Mouse (Mus musculus) embryonic facial prominence, embryonic 14.5 days (tissue): ENCODE results near the gene Casc4. TPM values are rescaled to one million over a fixed set of nuclear protein-coding genes. Genes with fewer than 3 reads are reported as not detected.
A peak's percentile ranks its signal among the peaks of the same experiment; 100 is the strongest.
"Not testable (repeated sequence)": the region's sequence is repeated elsewhere in the genome, so short reads cannot be mapped to it uniquely, and the experiment has no call there.

Source experiments
- ATAC-seq: fragments of 200-750 bp; cut with Nextera tagmentation; 2 replicates; pipeline ENCODE4 v1.8.0; 2017; ENCODE audit warnings: low read depth, moderate number of reproducible peaks, moderate TSS enrichment
- DNase-seq: peaks from one replicate; pipeline ENCODE4 v3.0.0-alpha.2; 2015; ENCODE audit warnings: low spot score
- H3K27ac ChIP-seq: fragments of 300-500 bp; sonication (generic); replicated peaks from 2 replicates; pipeline ENCODE4 v1.5.1; 2014; ENCODE audit warnings: low read depth, mild to moderate bottlenecking, low read length, moderate library complexity
- H3K27me3 ChIP-seq: fragments of 300-500 bp; sonication (generic); replicated peaks from 2 replicates; pipeline ENCODE4 v1.6.1; 2014; ENCODE audit warnings: low read length; ENCODE audit not compliant: control insufficient read depth, insufficient read depth
- H3K36me3 ChIP-seq: fragments of 300-500 bp; sonication (generic); 2 replicates; pipeline ENCODE4 v1.6.1; 2014; ENCODE audit warnings: low read length, mixed read lengths; ENCODE audit not compliant: control insufficient read depth, insufficient read depth
- H3K4me1 ChIP-seq: fragments of 300-500 bp; sonication (generic); 2 replicates; pipeline ENCODE4 v1.6.1; 2014; ENCODE audit warnings: antibody characterized with exemption, low read length; ENCODE audit not compliant: control insufficient read depth, insufficient read depth
- H3K4me2 ChIP-seq: fragments of 300-500 bp; sonication (generic); 2 replicates; pipeline ENCODE4 v1.6.1; 2014; ENCODE audit warnings: low read depth, mild to moderate bottlenecking, low read length, moderate library complexity, mixed read lengths
- H3K4me3 ChIP-seq: fragments of 300-500 bp; sonication (generic); 2 replicates; pipeline ENCODE4 v1.5.1; 2014; ENCODE audit warnings: low read depth, mild to moderate bottlenecking, low read length
- H3K9ac ChIP-seq: fragments of 300-500 bp; sonication (generic); 2 replicates; pipeline ENCODE4 v1.6.1; 2014; ENCODE audit warnings: low read depth, mild to moderate bottlenecking, low read length, moderate library complexity, mixed read lengths
- H3K9me3 ChIP-seq: fragments of 300-500 bp; sonication (generic); 2 replicates; pipeline ENCODE4 v1.6.1; 2016; ENCODE audit warnings: low read length; ENCODE audit not compliant: control insufficient read depth
- WGBS: fragments of 180-500 bp; shearing (Covaris S2); extraction: QIAGEN DNeasy Blood & Tissue Kit; methylation state at CpG from one replicate; pipeline ENCODE4 v1.1.7; 2014; 5-methylcytosine and 5-hydroxymethylcytosine counted together
- polyA plus RNA-seq: library from polyadenylated mRNA; unstranded; fragments of >200 nt; fragmentation: Nextera tagmentation; extraction: Ambion mirVana; gene quantifications from 2 replicates; pipeline ENCODE4 v1.2.1, GENCODE M21; 2014

Gene Casc4
- polyA plus RNA-seq, 1 experiment from 2014 or later, result 23.6 TPM

DNA sequence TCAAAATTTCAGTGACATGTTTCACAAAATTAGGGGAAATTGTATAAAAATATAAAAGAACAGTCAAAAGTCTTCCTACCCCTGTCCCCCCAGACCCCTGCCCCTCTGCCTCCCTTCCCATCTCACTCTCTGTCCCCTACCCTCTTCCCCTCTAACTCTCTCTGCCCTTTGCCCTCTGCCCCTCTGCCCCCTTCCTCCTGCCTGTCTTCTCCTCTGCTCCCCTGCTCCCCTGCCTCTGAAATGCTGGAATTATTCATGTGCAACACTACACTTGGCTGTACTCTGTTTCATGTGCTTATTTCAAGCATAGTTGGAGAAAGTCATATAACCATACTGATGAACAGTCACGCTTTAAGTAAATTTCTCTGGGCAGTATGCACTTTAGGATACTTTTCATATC lies 19.6 kb downstream of the Casc4 start:
- Histone ChIP-seq H3K9ac (no peak overlapping the region), H3K27ac (no peak overlapping the region), H3K27me3 (no peaks in the 10 kb centered on the region), H3K4me1 (no peaks in the 10 kb centered on the region), H3K4me2 (no peak overlapping the region), H3K9me3 (no peaks in the 10 kb centered on the region), H3K4me3 (no peak overlapping the region), H3K36me3 (no peaks in the 10 kb centered on the region)
- WGBS, result 93% methylated on average over 1 of the region's 1 CpGs
- DNase-seq, result no peak
- ATAC-seq, result no peak

GRCm38 (mm10) chr2:121888720-121889497 lies 22.1 kb downstream of the Casc4 start:
- Histone ChIP-seq H3K4me2 (no peak overlapping the region), H3K36me3 (no peaks in the 10 kb centered on the region), H3K4me3 (no peak overlapping the region), H3K27ac (no peak overlapping the region), H3K9me3 (no peaks in the 10 kb centered on the region), H3K9ac (no peak overlapping the region), H3K27me3 (no peaks in the 10 kb centered on the region), H3K4me1 (no peaks in the 10 kb centered on the region)
- ATAC-seq, result no peak
- WGBS, result 81% methylated on average over 3 of the region's 3 CpGs
- DNase-seq, result no peak

DNA sequence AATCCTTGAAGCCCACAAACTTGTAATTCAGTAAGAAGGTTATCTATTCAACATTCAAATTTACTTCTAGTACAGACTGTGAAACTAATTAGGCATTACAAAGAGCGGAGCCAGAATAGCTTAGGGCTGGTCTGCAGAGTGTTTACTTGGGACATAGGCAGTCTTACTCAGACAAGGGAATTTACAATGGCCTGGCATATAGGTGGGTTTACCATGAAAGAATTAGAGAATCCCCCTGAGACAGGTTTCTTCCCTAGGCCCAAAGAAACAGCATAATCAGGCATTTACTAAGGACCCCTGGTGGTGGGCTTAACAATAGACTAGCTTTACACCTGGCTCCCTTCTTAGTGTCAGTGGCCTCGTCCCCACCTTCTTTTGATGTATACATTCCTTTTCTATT lies 28.5 kb downstream of the Casc4 start:
- ATAC-seq, result no peak
- DNase-seq, result no peak
- no peak overlapping the region for H3K4me2 ChIP-seq
- H3K27me3 ChIP-seq, result no peaks in the 10 kb centered on the region
- H3K27ac ChIP-seq, result no peak overlapping the region
- no peak overlapping the region for H3K9ac ChIP-seq
- H3K9me3 ChIP-seq, result no peaks in the 10 kb centered on the region
- no peak overlapping the region for H3K4me3 ChIP-seq
- WGBS, result 82% methylated on average over 2 of the region's 2 CpGs
- H3K36me3 ChIP-seq, result no peaks in the 10 kb centered on the region
- H3K4me1 ChIP-seq, result no peaks in the 10 kb centered on the region

- no peak for ATAC-seq
These were observed 30.1 kb downstream of the Casc4 start for GRCm38 (mm10) chr2:121896825-121897224.

DNA sequence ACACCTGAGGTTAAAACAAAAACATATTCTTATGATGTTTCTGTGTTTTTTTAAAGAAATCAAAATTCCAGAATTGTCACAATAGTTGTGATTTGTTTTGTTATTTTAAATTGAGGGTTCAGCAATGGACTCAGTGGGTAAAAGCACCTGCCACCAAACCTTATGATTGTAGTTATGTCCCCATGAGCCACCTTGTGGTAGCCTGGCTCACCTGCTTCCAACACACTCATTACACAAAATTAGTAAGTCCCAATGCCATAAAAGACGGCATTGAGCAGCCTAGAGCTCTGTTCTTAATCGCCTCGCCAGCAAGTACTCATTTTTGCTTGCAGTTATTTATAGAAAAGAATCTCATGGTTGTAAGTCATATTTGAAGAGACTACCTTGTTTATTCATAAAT lies 43.2 kb downstream of the Casc4 start:
- ATAC-seq (no peak), DNase-seq (no peak)
- no peak overlapping the region for H3K27ac ChIP-seq
- WGBS, result 89% methylated on average over 3 of the region's 3 CpGs
- H3K9me3 ChIP-seq, result no peaks in the 10 kb centered on the region
- no peak overlapping the region for H3K4me3 ChIP-seq
- H3K36me3 ChIP-seq, result peaks cover 54% of the 10 kb centered on the region
- no peaks in the 10 kb centered on the region for H3K27me3 ChIP-seq
- no peaks in the 10 kb centered on the region for H3K4me1 ChIP-seq
- H3K4me2 ChIP-seq, result no peak overlapping the region
- H3K9ac ChIP-seq, result no peak overlapping the region

More at GRCm38 (mm10) chr2:121896825-121897224, 30.1 kb downstream of the Casc4 start:
- DNase-seq, result no peak
- H3K36me3 ChIP-seq, result 0 out of 2 replicates have a peak, but pooled peaks cover 4% of the 10 kb centered on the region
- 93% methylated on average over 1 of the region's 1 CpGs for WGBS
- no peaks in the 10 kb centered on the region for H3K4me1 ChIP-seq
- H3K4me3 ChIP-seq, result no peak overlapping the region
- H3K27me3 ChIP-seq, result no peaks in the 10 kb centered on the region
- H3K27ac ChIP-seq, result no peak overlapping the region
- H3K4me2 ChIP-seq, result no peak overlapping the region
- H3K9me3 ChIP-seq, result no peaks in the 10 kb centered on the region
- H3K9ac ChIP-seq, result no peak overlapping the region

- no peak overlapping the region for H3K4me2 ChIP-seq
- H3K4me1 ChIP-seq, result no peaks in the 10 kb centered on the region
- H3K4me3 ChIP-seq, result no peak overlapping the region
- no peak overlapping the region for H3K9ac ChIP-seq
- H3K27ac ChIP-seq, result no peak overlapping the region
- H3K27me3 ChIP-seq, result no peaks in the 10 kb centered on the region
- H3K9me3 ChIP-seq, result no peaks in the 10 kb centered on the region
- DNase-seq, result peak; percentile 41
- ATAC-seq, result no peak
- WGBS, result 89% methylated on average over 5 of the region's 5 CpGs
- peaks cover 26% of the 10 kb centered on the region for H3K36me3 ChIP-seq
These were observed 49.5 kb downstream of the Casc4 start for GRCm38 (mm10) chr2:121916047-121916970.

DNA sequence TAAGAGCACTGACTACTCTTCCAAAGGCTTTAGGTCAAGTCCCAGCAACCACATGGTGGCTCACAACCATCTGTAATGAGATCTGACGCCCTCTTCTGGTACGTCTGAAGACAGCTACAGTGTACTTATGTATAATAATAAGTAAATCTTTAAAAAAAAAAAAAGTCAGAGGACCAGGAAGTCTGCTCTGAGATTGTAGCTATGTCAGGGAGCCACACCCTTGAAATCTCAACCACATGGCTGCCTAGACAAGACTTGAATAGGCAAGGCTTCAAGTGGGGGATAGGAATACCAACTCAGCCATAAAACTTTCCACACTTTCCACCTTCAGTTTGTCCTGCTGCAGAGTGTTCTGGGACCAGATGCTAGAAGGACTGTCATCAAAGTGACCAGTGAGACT lies 70.9 kb downstream of the Casc4 start:
- H3K27ac ChIP-seq, DNase-seq, H3K4me2 ChIP-seq, H3K4me1 ChIP-seq, ATAC-seq, H3K4me3 ChIP-seq, H3K9me3 ChIP-seq, H3K27me3 ChIP-seq, H3K9ac ChIP-seq: not testable (repeated sequence)
- peaks cover 13% of the 10 kb centered on the region; the same call in 1 of the 2 replicates for H3K36me3 ChIP-seq
- WGBS, result 63% methylated on average over 2 of the region's 2 CpGs

DNA sequence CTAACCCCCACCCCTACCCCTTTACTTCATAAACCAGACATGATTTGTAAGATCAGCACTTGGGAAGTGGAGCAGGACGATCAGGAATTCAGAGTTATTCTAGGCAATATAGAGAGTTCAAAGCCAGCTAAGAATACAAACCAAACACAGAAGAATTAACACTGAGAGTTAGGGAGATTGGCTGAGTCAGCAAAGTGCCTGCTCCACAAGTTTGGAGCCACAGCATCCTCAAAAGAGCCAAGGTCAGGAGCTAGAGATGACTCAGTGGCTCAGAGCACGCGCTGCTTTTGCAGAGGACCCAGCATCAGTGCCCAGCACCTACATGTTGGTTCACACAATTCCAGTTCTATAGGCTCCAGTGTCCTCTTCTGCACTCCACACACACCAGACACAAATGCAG lies 76.6 kb downstream of the Casc4 start:
- Histone ChIP-seq H3K9ac (no peak overlapping the region), H3K27me3 (no peaks in the 10 kb centered on the region), H3K4me2 (no peak overlapping the region), H3K9me3 (no peaks in the 10 kb centered on the region), H3K4me3 (no peak overlapping the region), H3K27ac (no peak overlapping the region), H3K36me3 (no peaks in the 10 kb centered on the region), H3K4me1 (no peaks in the 10 kb centered on the region)
- ATAC-seq, result no peak
- no peak for DNase-seq
- WGBS, result 64% methylated on average over 3 of the region's 3 CpGs
